In genomic region chr9:63653666-63654065, GRCm38 (mm10) we compare ENCODE assay signal across 14 mouse cellular contexts. TPM values are rescaled to one million over a fixed set of nuclear protein-coding genes. Genes with fewer than 3 reads are reported as not detected.
DNase-seq lines count a peak whose midpoint lies in the region; ATAC-seq lines count a peak whose summit lies in the region.
"Had no signal": no experiment of that assay in that cellular context is flagged by ENCODE, and none has a peak within 500 bp of the region (broad histone marks: within the 10 kb centered on the region; RNA-seq: fewer than 3 reads in every experiment).

No protein-coding gene starts in this region.

- ATAC-seq in limb, embryonic 13.5 days (ENCODE audit: low FRiP score, low read depth), result no peak
- ATAC-seq in hindbrain, embryonic 15.5 days (ENCODE audit: low FRiP score, low read depth), result 0 out of 2 replicates have a peak, but pooled peaks have one; percentile 33
- ATAC-seq in neural tube, embryonic 15.5 days (ENCODE audit: low FRiP score), result no peak
- ATAC-seq: liver, embryonic 12.5 days had no signal

- no peak overlapping the region for H3K9ac ChIP-seq in limb, embryonic 13.5 days
- no peak overlapping the region for H3K9ac ChIP-seq in hindbrain, embryonic 15.5 days
- no peak overlapping the region for H3K9ac ChIP-seq in neural tube, embryonic 15.5 days (replicated peaks)
- H3K9ac ChIP-seq: heart, embryonic 15.5 days; liver, embryonic 12.5 days had no signal

- peak; percentile 35 for DNase-seq in embryo, embryonic 10.5 days (ENCODE audit: low spot score)
- no peak for DNase-seq in embryo, embryonic 9.5 days (ENCODE audit: extremely low spot score)
- DNase-seq in limb, embryonic 10.5 days (ENCODE audit: low spot score), result no peak
- DNase-seq in ovary, postnatal 10 days (ENCODE audit: low spot score), result no peak
- DNase-seq in thymus, postnatal 0 days (ENCODE audit: low spot score), result no peak
- DNase-seq: cerebellum, adult 2 months; right cerebral cortex, postnatal 4 days; thymus, postnatal 4 days had no signal

- no peaks in the 10 kb centered on the region for H3K27me3 ChIP-seq in limb, embryonic 13.5 days
- H3K27me3 ChIP-seq in limb, embryonic 10.5 days (ENCODE audit: low read depth, poor library complexity, severe bottlenecking), result no peaks in the 10 kb centered on the region
- no peaks in the 10 kb centered on the region for H3K27me3 ChIP-seq in hindbrain, embryonic 15.5 days
- H3K27me3 ChIP-seq in neural tube, embryonic 15.5 days (replicated peaks), result no peaks in the 10 kb centered on the region
- H3K27me3 ChIP-seq: heart, embryonic 15.5 days; liver, embryonic 12.5 days had no signal

- peaks cover 76% of the 10 kb centered on the region for H3K36me3 ChIP-seq in limb, embryonic 13.5 days
- peaks cover 95% of the 10 kb centered on the region for H3K36me3 ChIP-seq in limb, embryonic 10.5 days
- no peaks in the 10 kb centered on the region for H3K36me3 ChIP-seq in hindbrain, embryonic 15.5 days
- H3K36me3 ChIP-seq in neural tube, embryonic 15.5 days, result no peaks in the 10 kb centered on the region

- H3K9me3 ChIP-seq in limb, embryonic 13.5 days, result no peaks in the 10 kb centered on the region
- H3K9me3 ChIP-seq in limb, embryonic 10.5 days (replicated peaks), result no peaks in the 10 kb centered on the region
- H3K9me3 ChIP-seq in hindbrain, embryonic 15.5 days, result no peaks in the 10 kb centered on the region
- no peaks in the 10 kb centered on the region for H3K9me3 ChIP-seq in neural tube, embryonic 15.5 days (replicated peaks)
- H3K9me3 ChIP-seq: G1E; heart, embryonic 15.5 days; liver, embryonic 12.5 days had no signal

- peak overlapping the region; percentile 15; the same call in 1 of the 2 replicates for H3K27ac ChIP-seq in limb, embryonic 13.5 days
- H3K27ac ChIP-seq in limb, embryonic 10.5 days, result no peak overlapping the region
- peak overlapping the region; percentile 28 for H3K27ac ChIP-seq in hindbrain, embryonic 15.5 days (replicated peaks)
- H3K27ac ChIP-seq in neural tube, embryonic 15.5 days (replicated peaks), result peak overlapping the region; percentile 48; the same call in 1 of the 2 replicates
- H3K27ac ChIP-seq: liver, embryonic 12.5 days had no signal

- no peak overlapping the region for H3K4me3 ChIP-seq in limb, embryonic 13.5 days
- H3K4me3 ChIP-seq in limb, embryonic 10.5 days, result no peak overlapping the region
- H3K4me3 ChIP-seq in hindbrain, embryonic 15.5 days, result no peak overlapping the region
- no peak overlapping the region for H3K4me3 ChIP-seq in neural tube, embryonic 15.5 days (replicated peaks)
- H3K4me3 ChIP-seq: heart, embryonic 15.5 days; liver, embryonic 12.5 days had no signal

- H3K4me2 ChIP-seq in limb, embryonic 13.5 days (replicated peaks), result no peak overlapping the region
- H3K4me2 ChIP-seq in hindbrain, embryonic 15.5 days, result no peak overlapping the region
- no peak overlapping the region for H3K4me2 ChIP-seq in neural tube, embryonic 15.5 days
- H3K4me2 ChIP-seq: heart, embryonic 15.5 days; liver, embryonic 12.5 days had no signal

- 59% methylated on average over 7 of the region's 7 CpGs for WGBS in limb, embryonic 13.5 days
- 76% methylated on average over 7 of the region's 7 CpGs for WGBS in limb, embryonic 10.5 days
- 23% methylated on average over 7 of the region's 7 CpGs for WGBS in hindbrain, embryonic 15.5 days
- WGBS in neural tube, embryonic 15.5 days, result 40% methylated on average over 7 of the region's 7 CpGs

- H3K4me1 ChIP-seq in limb, embryonic 13.5 days, result peaks cover 88% of the 10 kb centered on the region
- H3K4me1 ChIP-seq in limb, embryonic 10.5 days, result no peaks in the 10 kb centered on the region
- peaks cover 55% of the 10 kb centered on the region for H3K4me1 ChIP-seq in hindbrain, embryonic 15.5 days (replicated peaks)
- H3K4me1 ChIP-seq in neural tube, embryonic 15.5 days, result peaks cover 54% of the 10 kb centered on the region
- H3K4me1 ChIP-seq: liver, embryonic 12.5 days had no signal

RNA-seq across cellular contexts. Expression of gene Aagab, which starts 51.2 kb away (rescaled TPM):
- polyA plus RNA-seq in limb, embryonic 13.5 days (2015; fragmentation: Nextera tagmentation; extraction: Ambion mirVana), result 21.7 and 26.2 TPM in 2 replicates
- 36.8 and 45.4 TPM in 2 replicates for polyA plus RNA-seq in limb, embryonic 10.5 days (2016; fragmentation: Nextera tagmentation; extraction: Ambion mirVana)
- polyA plus RNA-seq in hindbrain, embryonic 15.5 days (2015; fragmentation: Nextera tagmentation; extraction: Ambion mirVana), result 61.5 and 64.0 TPM in 2 replicates
- 51.5 and 56.0 TPM in 2 replicates for polyA plus RNA-seq in neural tube, embryonic 15.5 days (2015; fragmentation: Nextera tagmentation; extraction: Ambion mirVana)
- polyA plus RNA-seq in thymus, postnatal 0 days (2015; fragmentation: Nextera tagmentation; extraction: Ambion mirVana), result 53.7 and 56.4 TPM in 2 replicates

RNA-seq across cellular contexts. Expression of gene Iqch, which starts 51.4 kb away (rescaled TPM):
- 0.15 and 0.20 TPM in 2 replicates for polyA plus RNA-seq in limb, embryonic 13.5 days (2015; fragmentation: Nextera tagmentation; extraction: Ambion mirVana)
- polyA plus RNA-seq in limb, embryonic 10.5 days (2016; fragmentation: Nextera tagmentation; extraction: Ambion mirVana), result 0.16 and 0.18 TPM in 2 replicates
- polyA plus RNA-seq in hindbrain, embryonic 15.5 days (2015; fragmentation: Nextera tagmentation; extraction: Ambion mirVana), result 0.13 and 0.22 TPM in 2 replicates
- 0.12 and 0.24 TPM in 2 replicates for polyA plus RNA-seq in neural tube, embryonic 15.5 days (2015; fragmentation: Nextera tagmentation; extraction: Ambion mirVana)
- 1.4 and 1.9 TPM in 2 replicates for polyA plus RNA-seq in thymus, postnatal 0 days (2015; fragmentation: Nextera tagmentation; extraction: Ambion mirVana)
- polyA plus RNA-seq: cerebellum, adult 2 months; G1E; liver, embryonic 12.5 days had no signal
